ENCODE assay signal across 8 mouse cellular contexts in genomic region chr8:84731371-84732177, GRCm38 (mm10). TPM values are rescaled to one million over a fixed set of nuclear protein-coding genes. Genes with fewer than 3 reads are reported as not detected.
DNase-seq lines count a peak whose midpoint lies in the region; ATAC-seq and TF ChIP-seq lines count a peak whose summit lies in the region.

No protein-coding gene starts in this region.

- H3K9ac ChIP-seq in limb, embryonic 14.5 days (ENCODE audit: low read depth, low read length, severe bottlenecking) = no peak overlapping the region

- no peak overlapping the region for H3K4me2 ChIP-seq in limb, embryonic 14.5 days (replicated peaks; ENCODE audit: low read depth, low read length, severe bottlenecking)

- H3K4me3 ChIP-seq in spleen, adult 2 months (ENCODE audit: extremely low read depth, insufficient read depth, insufficient read length) = no peak overlapping the region
- H3K4me3 ChIP-seq in limb, embryonic 14.5 days (replicated peaks; ENCODE audit: low read length) = no peak overlapping the region

- ATAC-seq in limb, embryonic 14.5 days (ENCODE audit: low FRiP score, low read depth) = no peak
- ATAC-seq in monocyte, adult 5-6 weeks (replicated peaks; ENCODE audit: insufficient number of reproducible peaks, low FRiP score, low TSS enrichment, poor library complexity, severe bottlenecking) = no peak

- peak; percentile 70 to 75 for DNase-seq in cerebellum, postnatal 10 days
- no peak for DNase-seq in cerebellum, adult 9-10 months
- DNase-seq in spleen, adult 2 months (ENCODE audit: low read depth in 1 of 2, low spot score in 2 of 2) = no peak
- no peak for DNase-seq in spleen, postnatal 14 days (ENCODE audit: low spot score in 2 of 2)
- no peak for DNase-seq in limb, embryonic 14.5 days (ENCODE audit: low spot score)
- no peak for DNase-seq in ovary, postnatal 36 days (ENCODE audit: low spot score)
- DNase-seq in left cerebral cortex, postnatal 14 days (ENCODE audit: low spot score in 2 of 2) = no peak

- H3K9me3 ChIP-seq in limb, embryonic 14.5 days (ENCODE audit: control insufficient read depth, low read length) = no peaks in the 10 kb centered on the region

- intact Hi-C loops in left cerebral cortex, postnatal 14 days (cut with DNase I) = no loop called here

- peak overlapping the region; percentile 26; the same call in 1 of the 2 replicates for H3K27ac ChIP-seq in spleen, adult 2 months (ENCODE audit: insufficient read depth, low read length)
- peak overlapping the region; percentile 48; the same call in 1 of the 2 replicates for H3K27ac ChIP-seq in limb, embryonic 14.5 days (replicated peaks; ENCODE audit: low read depth, low read length)

- no peaks in the 10 kb centered on the region for H3K36me3 ChIP-seq in spleen, adult 2 months (ENCODE audit: control insufficient read depth, insufficient read depth, low read length)
- H3K36me3 ChIP-seq in limb, embryonic 14.5 days (ENCODE audit: control insufficient read depth, insufficient read depth, low read length) = peaks cover 50% of the 10 kb centered on the region

- H3K4me1 ChIP-seq in spleen, adult 2 months (ENCODE audit: control insufficient read depth, insufficient read depth, insufficient read length) = no peaks in the 10 kb centered on the region
- H3K4me1 ChIP-seq in limb, embryonic 14.5 days (ENCODE audit: control insufficient read depth, insufficient read depth, low read length) = peaks cover 67% of the 10 kb centered on the region

- no peak for TF ChIP-seq POLR2A in spleen, adult 2 months (IDR thresholded peaks at IDR 0.05; ENCODE audit: low read depth, low read length)
- TF ChIP-seq POLR2A in limb, embryonic 14.5 days (IDR thresholded peaks at IDR 0.05; ENCODE audit: borderline replicate concordance, extremely low read depth, insufficient read depth, insufficient read length) = no peak

- WGBS in spleen, adult 2 months = 80% methylated on average over 11 of the region's 11 CpGs
- WGBS in limb, embryonic 14.5 days = 69% methylated on average over 11 of the region's 11 CpGs

- H3K27me3 ChIP-seq in spleen, adult 2 months (ENCODE audit: control insufficient read depth, insufficient read depth, low read length) = no peaks in the 10 kb centered on the region
- H3K27me3 ChIP-seq in limb, embryonic 14.5 days (ENCODE audit: control insufficient read depth, insufficient read depth, low read length) = no peaks in the 10 kb centered on the region

- TF ChIP-seq CTCF in spleen, adult 2 months (IDR thresholded peaks at IDR 0.05; ENCODE audit: extremely low read depth, insufficient read depth, insufficient read length, insufficient replicate concordance) = no peak

RNA-seq across cellular contexts. Expression of gene G430095P16Rik, which starts 8.8 kb away (rescaled TPM):
- 4.5 TPM in 2 replicates for polyA plus RNA-seq in spleen, adult 2 months (2012; rRNA removed)
- polyA plus RNA-seq in limb, embryonic 14.5 days (2012; rRNA removed) = 4.3 and 4.8 TPM in 2 replicates
- polyA plus RNA-seq in limb, embryonic 14.5 days (2014; fragmentation: Nextera tagmentation; extraction: Ambion mirVana) = 5.7 and 6.0 TPM in 2 replicates
- 6.4 to 8.9 TPM (median 8.2 TPM) in 3 replicates for total RNA-seq in monocyte, adult 5-6 weeks (2017)
- total RNA-seq in left cerebral cortex, postnatal 14 days (2021) = not detected

RNA-seq across cellular contexts. Expression of gene Lyl1, which starts 30.3 kb away (rescaled TPM):
- polyA plus RNA-seq in spleen, adult 2 months (2012; rRNA removed) = 90.0 and 115 TPM in 2 replicates
- polyA plus RNA-seq in limb, embryonic 14.5 days (2012; rRNA removed) = 7.1 and 7.6 TPM in 2 replicates
- 5.6 and 6.2 TPM in 2 replicates for polyA plus RNA-seq in limb, embryonic 14.5 days (2014; fragmentation: Nextera tagmentation; extraction: Ambion mirVana)
- total RNA-seq in monocyte, adult 5-6 weeks (2017) = 41.7 to 46.2 TPM (median 45.0 TPM) in 3 replicates
- 1 to 10 TPM; 2.7 to 4.3 TPM for total RNA-seq in left cerebral cortex, postnatal 14 days (2021)

RNA-seq across cellular contexts. Expression of gene Nacc1, which starts 43.9 kb away (rescaled TPM):
- polyA plus RNA-seq in spleen, adult 2 months (2012; rRNA removed) = 66.0 and 78.5 TPM in 2 replicates
- 68.8 and 86.2 TPM in 2 replicates for polyA plus RNA-seq in limb, embryonic 14.5 days (2012; rRNA removed)
- 18.5 and 19.8 TPM in 2 replicates for polyA plus RNA-seq in limb, embryonic 14.5 days (2014; fragmentation: Nextera tagmentation; extraction: Ambion mirVana)
- 29.0 to 50.5 TPM (median 36.3 TPM) in 3 replicates for total RNA-seq in monocyte, adult 5-6 weeks (2017)
- 10 to 100 TPM; 90.2 to 91.9 TPM for total RNA-seq in left cerebral cortex, postnatal 14 days (2021)

RNA-seq across cellular contexts. Expression of gene Trmt1, which starts 45.5 kb away (rescaled TPM):
- 98.1 and 155 TPM in 2 replicates for polyA plus RNA-seq in spleen, adult 2 months (2012; rRNA removed)
- polyA plus RNA-seq in limb, embryonic 14.5 days (2012; rRNA removed) = 144 and 158 TPM in 2 replicates
- polyA plus RNA-seq in limb, embryonic 14.5 days (2014; fragmentation: Nextera tagmentation; extraction: Ambion mirVana) = 71.0 and 71.7 TPM in 2 replicates
- 40.1 to 46.6 TPM (median 44.7 TPM) in 3 replicates for total RNA-seq in monocyte, adult 5-6 weeks (2017)
- 10 to 100 TPM; 89.3 to 96.7 TPM for total RNA-seq in left cerebral cortex, postnatal 14 days (2021)

Comparison
In these comparisons a context has a peak if more than half of its experiments do, and no peak if none do; other contexts are left out.
1. DNase-seq: peak in cerebellum, postnatal 10 days (2 of 2); none in cerebellum, adult 9-10 months (single experiment), spleen, adult 2 months (0 of 2), spleen, postnatal 14 days (0 of 2), limb, embryonic 14.5 days (single experiment), ovary, postnatal 36 days (single experiment) and left cerebral cortex, postnatal 14 days (0 of 2).